Mouse (Mus musculus): Measurements from ENCODE around the gene Ccl5.

Gene Ccl5

DNA sequence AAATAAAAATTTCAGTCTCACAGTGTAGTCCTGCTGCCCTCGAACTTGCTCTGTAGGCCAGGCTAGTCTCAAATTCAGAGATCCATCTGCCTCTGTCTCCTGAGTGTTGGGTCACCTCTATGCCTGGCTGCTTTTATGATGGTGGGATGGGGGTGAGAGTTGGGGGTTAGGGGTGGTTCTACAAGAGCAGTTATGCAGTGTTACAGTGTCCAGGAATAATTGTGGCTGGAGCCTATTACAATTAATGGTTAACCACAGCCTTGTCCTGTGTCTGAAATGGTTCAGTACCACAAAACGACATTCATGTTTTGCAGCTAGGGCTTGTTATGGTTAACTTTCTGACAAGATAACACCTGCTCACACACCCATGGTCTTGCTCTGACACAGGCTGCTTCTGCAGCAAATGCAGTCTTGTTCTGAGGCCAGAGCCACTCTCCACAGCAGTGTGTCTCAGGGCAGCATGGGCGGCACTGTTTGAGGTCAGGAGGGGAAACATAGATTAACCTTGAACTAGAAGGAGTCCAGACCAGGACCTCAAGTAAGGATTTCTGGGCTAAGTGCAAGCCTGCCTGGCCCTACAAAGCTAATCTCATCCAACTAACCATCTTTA, 8.5 kb upstream of the Ccl5 start:
- no peak for DNase-seq (ENCODE audit: low spot score)

GRCm38 (mm10) chr11:83536831-83537230, 6.5 kb upstream of the Ccl5 start:
- no peak for DNase-seq (ENCODE audit: low spot score)

GRCm38 (mm10) chr11:83534609-83535423, 4.5 kb upstream of the Ccl5 start:
- DNase-seq (ENCODE audit: low spot score): no peak

DNA sequence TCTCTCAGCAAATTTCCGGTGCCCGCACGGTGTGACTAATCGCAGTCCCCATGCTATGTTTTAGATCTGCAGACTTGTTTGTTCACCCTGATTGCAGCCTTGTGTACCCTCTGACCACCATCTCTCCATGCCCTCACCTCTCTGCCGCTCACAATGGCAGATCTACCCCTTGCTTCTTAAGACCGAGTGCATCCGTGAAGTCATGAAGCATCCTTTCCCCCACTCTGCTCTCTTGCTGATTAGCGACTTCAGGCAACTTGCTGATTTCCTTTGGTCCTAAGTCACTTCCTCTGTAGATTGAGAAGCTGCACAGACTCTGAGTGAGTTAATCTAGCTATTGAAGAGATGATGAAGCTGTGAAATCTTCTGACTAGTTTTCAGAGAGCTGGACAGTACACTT, 3.8 kb upstream of the Ccl5 start:
- DNase-seq (ENCODE audit: low spot score): no peak

DNA sequence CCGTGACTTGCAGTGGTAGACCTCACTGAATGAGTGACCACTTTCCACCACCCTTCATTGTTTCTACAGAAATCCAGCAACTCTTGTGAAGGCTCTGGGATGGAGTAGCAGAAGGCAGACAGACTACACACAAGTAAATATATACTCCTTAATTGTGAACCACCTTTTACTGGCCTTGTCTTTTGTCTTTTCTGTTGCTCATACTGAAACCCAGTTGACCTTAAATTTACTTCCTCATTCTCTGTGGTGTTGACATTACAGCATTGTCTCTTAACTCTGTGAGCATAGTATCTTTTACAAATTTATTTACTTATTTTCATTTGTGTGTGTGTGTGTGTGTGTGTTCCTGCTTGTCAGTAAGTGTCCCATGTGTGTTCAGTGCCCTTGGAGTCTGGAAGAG, 2.9 kb upstream of the Ccl5 start:
- no peak for DNase-seq (ENCODE audit: low spot score)

GRCm38 (mm10) chr11:83529024-83529423, 1.3 kb downstream of the Ccl5 start:
- no peak for DNase-seq (ENCODE audit: low spot score)

GRCm38 (mm10) chr11:83522075-83522474, 8.2 kb downstream of the Ccl5 start, which contains the start of gene Heatr9:
TSS of gene Heatr9 (minus strand) at chr11:83522175.
- DNase-seq (ENCODE audit: low spot score): no peak

DNA sequence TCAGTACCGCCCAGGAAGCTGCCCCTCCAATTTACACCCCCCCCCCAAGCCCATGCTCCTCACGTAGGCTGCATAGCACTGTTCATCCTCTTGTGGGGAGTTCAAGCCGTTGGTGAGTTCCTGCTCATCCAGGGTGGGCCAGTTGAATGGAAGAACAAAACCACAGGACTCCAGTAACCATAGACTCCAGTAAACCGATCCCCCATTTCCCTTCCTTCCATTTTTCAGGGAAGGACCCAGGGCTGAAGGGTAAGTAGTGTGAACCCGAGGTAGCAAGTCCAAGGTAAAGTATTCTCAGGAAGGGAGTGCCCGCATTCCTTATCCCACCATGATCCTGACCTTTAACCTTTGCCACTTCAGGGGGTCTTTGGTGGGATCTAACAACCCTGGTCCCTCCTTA, 11.9 kb downstream of the Ccl5 start:
- DNase-seq (ENCODE audit: low spot score): no peak

DNA sequence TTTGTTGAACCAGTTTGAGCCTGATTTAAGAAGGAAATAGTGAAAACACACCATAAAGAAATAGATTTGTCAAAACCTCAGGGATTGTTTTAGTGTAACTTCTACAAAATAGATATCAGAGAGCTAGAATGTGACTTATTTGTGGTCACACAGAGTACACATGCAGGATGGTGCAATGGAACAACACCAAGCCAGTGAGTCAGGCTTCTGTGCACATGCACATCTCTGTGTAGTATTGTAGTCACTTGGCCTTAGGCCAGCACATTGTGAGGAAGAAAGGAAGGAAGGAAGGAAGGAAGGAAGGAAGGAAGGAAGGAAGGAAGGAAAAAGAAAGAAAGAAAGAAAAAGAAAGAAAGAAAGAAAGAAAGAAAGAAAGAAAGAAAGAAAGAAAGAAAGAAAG, 13.2 kb downstream of the Ccl5 start:
- no peak for DNase-seq (ENCODE audit: low spot score)

DNA sequence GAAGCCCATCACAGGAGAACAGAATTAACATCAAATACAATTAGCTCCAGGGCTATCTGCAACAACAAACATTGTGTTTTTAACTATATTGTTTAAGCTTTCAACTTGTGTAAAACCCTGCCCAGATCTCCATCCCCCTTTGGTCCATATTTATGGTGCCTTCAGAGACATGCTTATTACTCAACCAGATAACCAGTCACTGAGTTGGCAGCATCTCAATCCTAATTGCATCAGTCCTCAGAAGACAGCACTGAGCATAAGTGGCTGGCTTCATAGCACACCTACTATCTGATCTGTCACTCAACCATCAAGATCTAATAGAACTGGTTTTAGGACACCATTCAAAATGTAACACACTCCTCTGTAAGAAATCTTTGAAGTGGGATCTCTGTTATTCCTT, 20.8 kb downstream of the Ccl5 start:
- no peak for DNase-seq (ENCODE audit: low spot score)

DNA sequence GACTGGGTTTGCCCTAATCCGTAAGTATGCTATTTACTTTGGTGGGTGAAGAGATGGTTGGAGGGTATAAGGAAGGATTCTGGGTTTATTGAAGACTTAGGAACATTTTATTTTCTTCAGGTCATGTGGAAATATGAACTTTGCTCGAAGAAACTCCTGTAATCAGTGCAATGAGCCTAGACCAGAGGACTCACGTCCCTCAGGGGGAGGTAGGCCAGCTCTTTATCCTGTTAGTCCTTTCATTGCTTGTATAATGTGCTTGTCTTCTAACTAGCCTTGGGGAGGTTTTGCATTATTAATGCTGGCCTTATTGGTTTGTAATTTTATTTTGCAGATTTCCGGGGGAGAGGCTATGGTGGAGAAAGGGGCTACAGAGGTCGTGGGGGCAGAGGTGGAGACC, 26.0 kb downstream of the Ccl5 start:
- DNase-seq (ENCODE audit: low spot score): no peak

DNA sequence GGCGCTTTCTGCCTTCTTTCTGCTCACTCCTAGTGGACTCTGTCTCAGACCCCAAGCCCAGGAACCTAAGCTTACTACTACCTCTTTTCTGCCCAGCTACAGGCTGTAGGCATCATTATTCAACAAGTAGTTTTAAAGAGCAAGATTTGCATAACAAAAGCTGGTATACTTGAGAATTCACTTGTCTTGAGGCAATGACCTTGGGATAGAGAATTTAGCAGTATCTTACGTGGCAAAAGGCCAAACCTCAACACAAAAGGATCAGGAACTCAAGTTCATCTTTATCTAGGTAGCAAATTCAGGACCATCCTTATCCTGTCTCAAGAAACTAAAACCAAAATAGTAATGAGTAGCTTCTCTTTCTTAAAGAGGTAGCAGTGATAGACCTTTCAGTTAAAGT, 34.7 kb downstream of the Ccl5 start:
- DNase-seq (ENCODE audit: low spot score): no peak

DNA sequence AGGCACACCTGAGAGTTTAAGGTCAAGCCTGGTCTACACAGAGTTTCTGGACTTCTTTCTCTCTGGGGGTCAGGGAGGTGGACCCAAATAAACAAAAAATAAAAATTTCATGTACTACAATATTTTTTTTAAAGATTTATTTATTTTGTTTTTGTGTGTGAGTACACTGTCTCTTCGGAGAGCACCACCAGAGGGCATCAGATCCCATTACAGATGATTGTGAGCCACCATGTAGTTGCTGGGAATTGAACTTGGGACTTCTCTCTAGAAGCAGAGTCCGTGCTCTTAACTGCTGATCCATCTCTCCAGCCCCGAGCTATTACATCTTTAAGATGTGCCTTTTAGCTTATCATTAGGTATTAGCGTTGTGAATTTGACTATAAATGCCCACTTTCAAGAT, 38.8 kb downstream of the Ccl5 start:
- no peak for DNase-seq (ENCODE audit: low spot score)

Measured in yolk sac, embryonic 10.5 days (tissue).